Mouse (Mus musculus) megakaryocyte-erythroid progenitor cell, adult 5-6 weeks (primary cell): ENCODE results near the gene Ogdhl. TPM values are rescaled to one million over a fixed set of nuclear protein-coding genes. Genes with fewer than 3 reads are reported as not detected.
"Not testable (repeated sequence)": the region's sequence is repeated elsewhere in the genome, so short reads cannot be mapped to it uniquely, and the experiment has no call there.

Experiments used
- ATAC-seq: replicated peaks from 2 replicates; pipeline ENCODE4 v1.8.0; 2016; ENCODE audit warnings: mild to moderate bottlenecking, inconsistent platforms; ENCODE audit not compliant: severe bottlenecking, poor library complexity, low FRiP score, low TSS enrichment
- total RNA-seq, 2 experiments: library from RNA; stranded (forward) in 1 of 2; stranded (reverse) in 1 of 2; fragments of 200-1000, 215-1000 nt in 1 of 2; fragments of >200 nt in 1 of 2; fragmentation: Nextera tagmentation in 1 of 2; gene quantifications; 2 replicates each; pipeline ENCODE4 v1.2.3; 2014 to 2017

Ogdhl gene
- total RNA-seq (2014; fragmentation: Nextera tagmentation) (0.33 TPM in 1 of 2 replicates, not detected in the other), total RNA-seq (2017) (not detected in 2 replicates)

DNA sequence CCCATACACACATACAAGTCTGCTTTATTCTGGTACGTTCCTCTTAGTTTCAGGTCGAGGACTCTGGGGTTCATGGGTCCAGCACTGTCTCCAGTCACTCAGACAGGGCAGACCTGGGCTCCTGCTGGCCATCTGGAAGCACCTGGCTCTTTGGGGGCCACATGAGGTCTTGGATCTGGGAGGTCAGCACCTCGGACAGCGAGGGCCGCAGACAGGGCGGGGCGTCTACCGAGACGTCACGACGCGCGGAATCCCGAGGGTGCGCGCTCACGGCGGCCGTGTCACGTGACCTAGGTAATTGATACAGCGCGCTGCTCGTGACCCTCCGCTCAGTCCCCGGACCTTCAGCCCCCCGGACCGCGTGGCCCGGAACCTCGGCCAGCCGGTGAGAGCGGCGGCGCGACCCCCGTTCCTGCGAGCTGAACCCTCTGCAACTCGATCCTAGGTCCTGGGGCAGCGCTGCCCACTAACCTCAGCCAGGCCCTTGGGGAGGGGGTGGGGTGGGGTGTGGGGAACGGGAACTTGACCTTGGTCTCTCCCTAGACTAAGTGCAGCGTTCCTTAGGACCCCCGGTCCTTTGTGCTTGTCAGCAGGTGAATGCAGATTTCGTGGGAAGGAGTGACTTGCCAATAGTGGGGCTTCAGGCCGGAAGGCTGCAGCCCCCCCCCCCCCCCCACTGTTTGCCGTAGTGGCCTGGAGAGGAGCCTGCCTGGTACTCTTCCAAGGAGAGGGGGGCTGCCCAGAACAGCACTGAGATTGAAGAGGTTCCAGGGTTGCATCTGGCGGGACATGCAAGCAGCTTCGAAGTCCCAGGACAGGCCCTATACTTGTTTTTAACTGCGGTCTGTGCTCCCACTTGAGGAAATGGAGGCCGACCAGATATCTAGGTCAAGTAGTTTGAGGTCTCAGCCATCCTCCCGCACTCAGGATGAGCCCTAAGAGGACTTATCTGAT is at the start of gene Ogdhl:
Gene Ogdhl (plus strand): TSS at position 288 of the 954 bp plus-strand sequence.
- peak; percentile 87 for ATAC-seq

- no peak for ATAC-seq
Observed at GRCm38 (mm10) chr14:32301622-32302021, 20.2 kb upstream of the Ogdhl start.

DNA sequence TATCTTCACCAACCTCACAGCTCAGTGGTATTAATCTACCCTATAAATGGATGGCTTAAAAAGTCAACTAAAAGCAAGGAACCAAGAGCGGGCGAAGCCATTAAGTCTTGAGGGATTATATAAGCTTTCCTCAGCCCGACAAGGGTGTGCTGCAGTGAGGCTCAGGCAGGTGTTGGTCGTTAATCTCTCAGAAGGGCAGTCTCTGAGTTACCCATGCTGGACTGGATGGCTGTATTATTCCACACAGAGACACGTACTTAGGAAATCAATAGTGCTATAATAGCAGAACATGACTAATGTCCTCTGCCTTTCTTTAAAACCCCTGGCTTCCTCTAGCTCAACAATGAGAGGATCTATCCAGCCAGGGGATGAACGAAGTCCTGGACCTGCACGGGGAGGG is 19.4 kb upstream of the Ogdhl start:
- ATAC-seq: no peak

GRCm38 (mm10) chr14:32304921-32305320 is 16.9 kb upstream of the Ogdhl start:
- ATAC-seq: no peak

GRCm38 (mm10) chr14:32309876-32310275 is 11.9 kb upstream of the Ogdhl start:
- peak; percentile 81 for ATAC-seq

DNA sequence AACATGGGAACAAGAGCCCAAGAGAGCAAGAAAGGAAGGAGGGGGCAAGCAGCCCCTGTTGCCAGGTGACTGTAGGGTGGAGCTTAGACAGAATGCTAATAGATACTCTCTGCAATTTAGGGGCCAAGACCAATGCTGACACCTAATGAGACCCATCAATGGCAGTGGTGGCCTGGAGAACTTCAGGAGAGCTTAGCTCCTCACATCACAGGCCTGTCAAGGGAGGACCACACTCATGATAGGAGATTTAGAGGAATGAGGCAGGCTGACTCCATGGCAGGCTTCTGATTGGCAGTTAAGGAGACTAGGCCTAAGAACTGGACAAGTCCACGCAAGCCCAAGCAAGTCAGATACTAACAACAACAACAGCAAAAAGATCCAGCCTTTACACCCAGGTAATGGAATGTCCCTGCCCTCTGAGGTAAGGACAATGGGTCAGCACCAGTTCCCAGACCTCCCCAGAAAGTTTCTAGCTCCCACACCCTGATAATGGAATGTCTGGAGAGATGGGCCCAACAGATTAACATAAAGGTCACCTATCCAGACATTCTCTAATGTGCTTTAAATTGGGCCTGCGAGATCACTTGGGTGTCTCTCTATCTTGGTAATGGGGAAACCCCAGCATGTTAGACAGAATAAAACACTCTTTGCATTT is 10.3 kb upstream of the Ogdhl start:
- ATAC-seq: no peak

DNA sequence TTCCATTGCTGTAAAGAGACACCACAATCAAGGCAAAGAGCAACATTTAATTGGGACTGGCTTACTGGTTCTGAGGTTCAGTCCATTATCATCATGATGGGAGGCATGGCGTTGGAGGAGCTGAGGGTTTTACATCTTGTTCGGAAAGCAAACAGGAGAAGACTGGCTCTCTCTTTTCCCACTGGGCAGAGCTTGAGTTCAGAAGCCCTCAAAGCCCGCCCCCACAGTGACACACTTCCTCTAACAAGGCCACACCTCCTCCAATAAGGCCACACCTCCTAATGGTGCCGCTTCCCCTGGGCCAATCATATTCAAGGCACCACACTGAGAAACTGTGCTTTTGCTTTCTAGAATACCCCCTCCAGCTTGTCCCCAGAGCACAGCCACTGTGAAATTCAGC is 4.0 kb upstream of the Ogdhl start:
- ATAC-seq: no peak

DNA sequence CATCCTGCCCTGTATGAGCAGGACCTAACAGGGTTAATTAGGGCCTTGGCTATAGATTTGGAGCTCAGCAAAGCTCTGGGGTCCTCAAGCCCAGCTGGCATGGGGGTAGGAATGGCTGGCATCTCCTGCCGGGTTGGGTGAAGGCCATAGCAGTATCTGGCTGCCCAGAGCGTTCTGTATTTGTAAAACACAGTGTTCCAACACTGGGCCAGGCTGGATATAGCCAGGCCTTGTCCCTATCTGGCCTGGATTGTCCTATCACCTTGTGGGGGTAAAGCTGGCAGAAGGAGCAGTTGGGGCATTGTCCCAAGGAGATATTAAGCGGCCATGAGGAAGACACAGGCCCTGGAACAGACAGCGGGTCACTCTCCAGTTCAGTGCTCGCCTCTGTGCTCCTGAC is 1.4 kb downstream of the Ogdhl start:
- no peak for ATAC-seq

GRCm38 (mm10) chr14:32327366-32327765 is 5.5 kb downstream of the Ogdhl start:
- ATAC-seq: no peak

DNA sequence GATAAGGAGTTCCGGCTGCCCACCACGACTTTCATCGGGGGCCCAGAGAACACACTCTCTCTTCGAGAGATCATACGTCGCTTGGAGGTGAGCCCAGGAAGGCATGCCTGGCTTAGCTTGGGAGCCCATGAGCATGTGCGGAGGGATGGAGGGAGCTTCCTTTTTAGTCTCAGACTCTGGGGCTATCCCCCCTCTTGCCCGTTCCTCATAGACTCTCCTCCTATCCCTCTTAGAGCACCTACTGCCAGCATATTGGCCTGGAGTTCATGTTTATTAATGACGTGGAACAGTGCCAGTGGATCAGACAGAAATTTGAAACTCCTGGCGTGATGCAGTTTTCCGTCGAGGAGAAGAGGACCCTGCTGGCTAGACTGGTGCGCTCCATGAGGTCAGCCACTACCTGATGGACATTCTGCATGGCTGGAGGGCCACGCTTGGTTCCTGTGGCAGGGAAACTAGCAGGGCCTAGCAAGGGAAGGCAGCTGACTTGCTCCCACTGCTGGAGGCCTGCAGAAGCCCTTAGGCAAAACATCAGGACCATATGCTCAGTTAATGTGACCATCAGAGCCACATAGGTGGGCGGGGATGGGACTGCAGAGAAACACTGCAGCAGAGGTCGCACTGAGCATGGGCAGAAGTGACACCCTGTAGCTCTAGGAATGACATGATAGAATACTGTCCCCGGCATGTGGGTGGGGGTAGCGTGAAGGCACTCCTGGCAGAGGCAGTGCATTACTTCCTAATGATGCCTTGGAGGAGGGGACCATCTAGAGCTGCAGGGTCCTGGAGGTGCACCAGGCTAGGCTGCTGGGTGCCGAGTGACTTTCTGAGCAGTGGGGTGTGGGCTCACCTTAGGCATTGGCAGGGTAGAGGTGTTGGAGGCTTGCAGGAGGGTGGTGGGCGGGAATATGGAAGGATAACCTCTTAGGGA is 11.0 kb downstream of the Ogdhl start:
- no peak for ATAC-seq

DNA sequence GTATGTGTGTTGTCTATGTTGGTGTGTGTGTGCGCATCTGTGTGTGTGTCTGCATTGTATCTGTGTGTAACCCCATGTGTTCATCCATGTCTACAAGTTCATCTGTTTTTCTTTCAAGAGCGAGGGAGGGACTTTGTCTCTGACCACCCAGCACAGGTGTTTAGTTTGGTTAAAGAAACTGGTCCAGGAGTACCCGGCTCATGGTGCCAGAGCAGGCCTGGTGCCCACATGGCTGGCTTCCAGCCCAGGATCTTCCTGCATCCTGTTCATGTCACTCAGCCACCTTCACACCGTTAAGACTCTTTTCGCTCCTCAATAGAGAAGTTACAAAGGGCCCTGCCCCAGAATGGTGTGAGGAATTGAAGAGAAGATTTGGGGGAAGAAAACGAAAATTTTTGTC is 14.2 kb downstream of the Ogdhl start:
- ATAC-seq: no peak

- ATAC-seq: no peak
Observed at GRCm38 (mm10) chr14:32336547-32336946, 14.7 kb downstream of the Ogdhl start.

DNA sequence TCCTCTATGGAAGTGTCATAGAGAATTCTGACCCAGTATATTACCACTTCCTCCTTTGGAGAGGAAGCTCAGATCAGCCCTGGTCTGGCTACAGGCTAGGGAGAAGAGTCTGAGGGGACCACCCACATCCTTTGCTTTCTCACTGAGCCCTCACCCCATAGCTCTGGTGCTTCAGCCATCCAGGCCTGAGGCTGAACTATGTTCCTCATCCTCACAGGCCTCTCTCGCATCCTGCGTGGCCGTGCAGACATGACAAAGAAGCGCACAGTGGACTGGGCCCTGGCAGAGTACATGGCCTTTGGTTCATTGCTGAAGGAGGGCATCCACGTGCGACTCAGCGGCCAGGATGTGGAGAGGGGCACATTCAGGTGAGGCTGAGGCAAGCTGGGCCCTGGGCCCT is 20.0 kb downstream of the Ogdhl start:
- no peak for ATAC-seq

DNA sequence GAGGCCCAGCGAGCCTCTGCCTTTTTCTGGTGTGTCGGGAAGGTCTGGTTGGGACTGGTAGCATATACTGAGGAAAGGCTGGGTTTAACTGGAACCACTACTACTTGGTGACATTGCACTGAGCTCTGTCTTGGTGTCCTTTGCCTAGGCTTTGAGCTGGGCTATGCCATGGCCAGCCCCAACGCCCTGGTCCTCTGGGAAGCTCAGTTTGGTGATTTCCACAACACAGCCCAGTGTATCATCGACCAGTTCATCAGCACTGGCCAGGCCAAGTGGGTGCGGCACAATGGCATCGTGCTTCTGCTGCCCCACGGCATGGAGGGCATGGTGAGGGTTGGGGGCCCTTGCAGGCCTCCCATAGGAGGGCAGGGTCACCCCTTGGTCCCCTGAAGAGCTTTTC is 22.4 kb downstream of the Ogdhl start:
- no peak for ATAC-seq

DNA sequence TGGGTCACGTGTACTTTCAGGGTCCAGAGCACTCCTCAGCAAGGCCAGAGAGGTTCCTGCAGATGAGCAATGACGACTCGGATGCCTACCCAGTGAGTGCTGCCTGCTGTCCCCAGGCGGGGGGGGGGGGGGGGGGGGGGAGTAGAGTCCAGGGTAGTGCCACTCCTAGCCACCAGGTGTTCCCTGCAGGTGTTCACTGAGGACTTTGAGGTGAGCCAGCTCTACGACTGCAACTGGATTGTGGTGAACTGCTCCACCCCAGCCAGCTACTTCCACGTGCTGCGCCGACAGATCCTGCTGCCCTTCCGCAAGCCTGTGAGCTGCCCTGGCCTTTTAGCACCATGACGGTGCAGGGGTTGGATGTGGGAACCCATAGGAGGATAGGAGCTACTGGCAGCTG is 22.9 kb downstream of the Ogdhl start:
- no peak for ATAC-seq

DNA sequence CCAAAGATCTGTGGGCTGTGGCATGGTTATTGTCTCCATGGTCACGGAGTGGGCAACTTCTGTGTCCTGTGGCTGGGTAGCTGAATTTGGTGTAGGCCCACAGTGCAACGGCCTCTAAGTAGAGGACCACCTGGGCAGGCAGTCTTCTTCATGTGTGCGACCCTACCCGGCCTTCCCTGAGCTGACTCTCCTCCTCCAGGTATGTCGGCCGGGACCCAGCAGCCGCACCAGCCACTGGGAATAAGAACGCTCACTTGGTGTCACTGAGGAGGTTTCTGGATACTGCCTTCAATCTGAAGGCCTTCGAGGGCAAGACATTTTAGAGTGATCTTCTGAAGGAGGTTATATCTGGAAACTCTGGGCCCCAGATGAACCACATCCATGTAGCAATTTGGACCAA is 25.5 kb downstream of the Ogdhl start:
- ATAC-seq: no peak

GRCm38 (mm10) chr14:32351181-32351920 is 29.5 kb downstream of the Ogdhl start:
- not testable (repeated sequence) for ATAC-seq

DNA sequence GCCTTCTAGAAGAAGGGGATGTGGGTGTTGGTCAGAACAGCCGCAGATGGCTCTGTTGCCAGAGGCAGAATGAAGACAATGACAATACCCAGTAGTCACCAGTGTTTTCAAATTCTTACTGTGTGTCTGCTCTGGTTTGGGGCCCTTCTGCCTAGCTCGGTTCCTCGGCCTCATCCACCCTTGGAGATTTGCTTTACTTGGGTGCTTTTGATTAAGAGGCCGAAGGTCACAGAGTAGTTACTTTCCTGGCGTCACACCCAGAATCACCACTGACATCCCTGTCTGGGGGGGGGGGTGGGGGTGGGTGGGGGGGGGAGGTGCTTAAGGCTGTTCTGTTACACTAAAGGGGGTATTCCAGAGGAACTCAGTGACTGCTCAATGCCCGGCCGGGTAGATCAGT is 42.5 kb downstream of the Ogdhl start:
- no peak for ATAC-seq

DNA sequence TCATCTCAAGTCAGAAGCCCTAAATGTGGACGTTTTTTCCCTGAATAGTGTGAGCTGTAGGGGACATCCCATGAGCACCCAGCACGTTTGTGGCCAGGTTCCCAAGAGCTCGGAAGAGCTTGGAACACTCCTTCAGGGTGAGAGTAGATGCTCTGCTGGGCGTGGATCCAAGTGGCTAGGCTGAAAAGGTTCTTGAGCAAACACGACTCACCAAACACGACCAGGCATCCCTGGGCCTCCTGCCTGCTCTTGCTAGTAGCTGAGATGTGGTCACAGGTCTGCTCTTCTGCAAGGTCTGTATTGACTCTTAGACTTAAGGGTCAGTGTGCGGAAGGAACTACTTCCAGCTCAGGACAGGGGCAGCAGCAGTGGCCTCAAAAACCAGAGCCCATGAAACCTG is 47.9 kb downstream of the Ogdhl start:
- no peak for ATAC-seq
